Mouse (Mus musculus) cerebellum, adult 18-20 months (tissue): ENCODE data around the gene Bola2.
"Not testable (repeated sequence)": the region's sequence is repeated elsewhere in the genome, so short reads cannot be mapped to it uniquely, and the experiment has no call there.

ENCODE experiments used
- DNase-seq, 2 experiments: peaks; one replicate each; pipeline ENCODE4 v3.0.0; 2021

Gene Bola2

DNA sequence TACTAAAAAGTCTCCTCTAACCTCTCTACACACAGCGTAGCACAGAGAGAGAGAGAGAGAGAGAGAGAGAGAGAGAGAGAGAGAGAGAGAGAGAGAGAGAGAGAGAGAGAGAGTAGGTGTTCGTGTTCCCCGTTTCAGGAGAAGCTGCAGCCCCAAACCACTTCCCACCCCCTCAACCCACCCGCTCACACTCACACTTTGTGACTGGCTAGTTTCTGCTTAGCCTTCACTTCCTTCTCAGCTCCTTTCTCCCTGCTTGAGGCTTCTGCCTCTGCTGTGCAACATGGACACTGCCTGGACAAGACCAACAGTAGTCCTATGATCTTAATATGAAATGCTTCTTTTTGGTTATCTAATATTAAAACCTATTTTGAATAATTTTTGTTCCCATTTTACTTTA is 15.1 kb downstream of the Bola2 start:
- no peak for DNase-seq

- no peak for DNase-seq
These were observed 16.7 kb downstream of the Bola2 start for GRCm38 (mm10) chr7:126711910-126712309.

- DNase-seq, result no peak
These were observed 20.5 kb downstream of the Bola2 start for GRCm38 (mm10) chr7:126715679-126716078.

GRCm38 (mm10) chr7:126717566-126717965 is 22.4 kb downstream of the Bola2 start:
- no peak for DNase-seq

GRCm38 (mm10) chr7:126718787-126719337 is 23.7 kb downstream of the Bola2 start:
- DNase-seq, result no peak

- DNase-seq, result no peak
These were observed 26.4 kb downstream of the Bola2 start for GRCm38 (mm10) chr7:126721635-126722034.

- DNase-seq, result no peak
These were observed 29.9 kb downstream of the Bola2 start for GRCm38 (mm10) chr7:126725077-126725476.

GRCm38 (mm10) chr7:126725667-126726066 is 30.5 kb downstream of the Bola2 start:
- no peak for DNase-seq

DNA sequence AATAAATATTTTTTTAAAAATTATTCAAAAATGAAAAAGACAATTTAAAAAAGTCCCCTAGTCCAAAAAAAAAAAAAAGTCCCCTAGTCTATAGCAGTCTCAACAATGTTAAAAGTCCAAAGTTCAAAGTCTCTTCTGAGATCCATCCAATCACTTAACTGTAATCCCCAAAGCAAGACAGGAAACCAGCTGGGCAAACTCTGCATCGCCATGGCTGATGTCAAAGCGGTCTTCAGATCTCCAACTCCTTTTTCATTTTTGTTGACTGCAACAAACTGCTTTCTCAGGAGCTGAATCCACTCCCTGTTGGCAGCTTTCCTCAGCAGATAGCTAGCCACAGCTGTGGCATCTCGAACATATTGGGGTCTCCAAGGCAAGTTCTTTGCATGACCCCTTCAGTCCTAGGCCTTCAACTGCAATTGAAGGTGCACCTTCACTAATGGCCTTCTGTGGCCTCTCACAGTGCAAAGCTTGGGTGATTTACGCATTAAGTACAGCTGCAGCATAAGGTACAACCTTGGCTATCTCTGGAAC is 35.1 kb downstream of the Bola2 start:
- not testable (repeated sequence) for DNase-seq

DNA sequence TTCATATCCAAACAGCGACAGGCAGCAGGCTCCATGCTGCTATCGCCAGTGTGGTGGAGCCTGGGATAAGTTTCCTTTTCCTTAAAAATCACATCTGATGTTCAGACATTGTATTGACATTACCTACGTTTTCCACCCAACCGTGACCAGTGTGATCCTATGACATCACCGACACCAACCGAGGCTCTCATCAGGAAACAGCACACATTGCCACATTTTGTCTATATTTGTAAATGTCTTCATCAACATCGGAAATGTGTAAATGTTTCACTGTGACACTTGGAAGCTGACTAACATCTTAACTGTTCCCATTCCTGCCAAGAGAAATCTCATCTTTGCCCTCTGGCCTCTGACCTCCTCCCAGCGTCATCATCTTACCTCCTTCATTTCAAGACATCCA is 40.9 kb downstream of the Bola2 start:
- no peak for DNase-seq

DNA sequence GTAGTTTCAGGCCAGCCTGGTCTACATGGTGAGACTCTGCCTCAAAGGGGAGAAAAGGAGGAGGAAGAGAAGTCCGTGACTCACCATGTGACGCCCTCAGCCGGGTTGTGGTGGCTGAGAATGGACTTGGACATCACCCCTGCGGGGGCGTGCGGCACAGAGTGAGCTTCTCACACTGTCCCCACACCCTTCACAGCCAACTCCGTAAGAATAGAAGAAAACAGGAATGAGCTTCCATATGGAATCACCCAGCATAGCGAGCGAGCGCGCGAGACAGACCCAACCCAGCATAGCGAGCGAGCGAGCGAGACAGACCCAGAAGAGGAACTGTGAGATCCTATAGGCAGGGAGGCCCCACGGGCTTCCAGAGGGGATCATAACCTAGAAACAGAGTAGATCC is 44.4 kb downstream of the Bola2 start:
- no peak for DNase-seq

DNA sequence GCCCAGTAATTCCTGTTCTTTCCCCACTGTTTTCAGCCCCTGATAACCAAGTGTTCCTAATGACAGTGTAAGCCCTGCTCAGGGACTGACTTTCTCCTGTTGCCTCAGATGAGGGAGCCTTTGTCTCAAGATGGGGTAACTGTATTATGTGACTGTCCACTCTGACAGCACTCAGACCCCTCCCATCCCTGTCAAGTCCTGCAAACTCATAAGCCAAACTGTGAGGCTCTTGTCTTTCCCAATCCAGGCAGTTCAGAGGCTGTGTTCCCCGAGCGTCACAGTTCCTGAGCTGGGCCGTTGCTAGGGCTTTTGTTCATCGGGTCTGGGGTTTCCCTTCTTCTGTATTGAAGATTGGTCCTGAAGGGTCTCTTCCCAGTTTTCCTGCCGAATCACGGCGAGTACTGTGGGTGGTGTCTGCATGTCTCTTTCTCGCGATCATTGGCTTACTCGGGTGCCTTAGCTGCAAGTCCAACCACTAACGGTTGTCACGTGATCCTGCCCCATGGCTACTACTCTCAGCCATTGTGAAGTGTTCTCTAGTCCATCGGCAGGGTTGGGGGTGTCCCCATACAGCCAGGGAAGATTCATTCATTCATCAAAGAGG is 45.0 kb downstream of the Bola2 start:
- no peak for DNase-seq

GRCm38 (mm10) chr7:126740977-126741376 is 45.8 kb downstream of the Bola2 start:
- no peak for DNase-seq

GRCm38 (mm10) chr7:126741452-126741851 is 46.3 kb downstream of the Bola2 start:
- DNase-seq, result no peak

GRCm38 (mm10) chr7:126741964-126742482 is 46.8 kb downstream of the Bola2 start:
- no peak for DNase-seq

DNA sequence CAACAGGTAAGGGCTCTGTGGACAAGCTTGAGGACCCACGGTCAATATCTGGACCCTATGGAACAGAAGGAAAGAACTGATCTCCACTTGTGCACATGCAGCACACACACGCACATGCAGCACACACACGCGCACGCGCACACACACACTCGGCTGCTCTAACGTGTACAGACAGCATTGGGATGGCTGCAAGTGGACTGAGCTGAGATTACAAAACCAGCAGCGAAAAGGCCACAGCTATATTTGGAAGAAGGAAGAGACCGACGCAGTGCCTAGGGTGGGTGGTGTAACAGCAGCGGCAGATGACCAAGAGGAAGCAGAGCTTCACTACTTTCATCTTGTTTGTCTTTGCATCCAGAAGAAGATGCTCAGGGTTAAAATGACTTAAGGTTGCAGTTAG is 50.9 kb downstream of the Bola2 start:
- DNase-seq, result no peak

DNA sequence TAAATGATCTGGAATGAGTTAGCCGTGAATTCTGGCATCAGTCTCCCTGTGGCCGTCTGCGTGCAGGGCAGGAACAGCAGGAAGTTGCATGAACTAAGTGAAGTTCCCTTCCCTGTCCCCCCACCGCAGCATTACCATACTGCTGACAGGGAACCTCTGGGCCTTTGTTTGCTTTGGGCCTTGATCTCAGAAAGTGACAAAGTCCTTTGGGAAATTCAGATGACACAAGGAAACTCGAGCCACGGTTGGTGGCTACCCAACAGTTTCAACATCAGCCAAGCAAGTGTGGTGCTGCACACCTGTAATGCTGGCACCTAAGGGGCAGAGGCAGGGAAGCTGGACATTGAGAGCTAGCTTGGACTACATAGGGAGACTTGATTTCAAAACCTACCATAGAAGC is 51.6 kb downstream of the Bola2 start:
- no peak for DNase-seq

DNA sequence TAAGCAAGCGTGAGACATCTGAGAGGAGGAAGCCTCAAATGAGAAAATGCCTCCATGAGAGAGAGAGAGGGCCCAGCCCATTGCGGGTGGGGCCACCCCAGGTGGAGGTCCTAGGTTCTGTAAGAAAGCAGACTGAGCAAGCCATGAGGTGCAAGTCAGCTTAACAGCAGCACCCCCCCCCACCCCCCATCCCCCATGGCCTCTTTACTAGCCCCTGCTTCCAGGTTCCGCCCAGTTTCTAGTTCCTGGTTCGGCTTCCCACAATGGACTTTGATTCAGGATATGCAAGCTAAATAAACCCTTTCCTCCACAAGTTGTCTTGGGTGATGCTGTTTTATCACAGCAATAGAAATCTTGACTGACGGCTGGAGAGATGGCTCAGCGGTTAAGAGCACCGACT is 53.6 kb downstream of the Bola2 start:
- no peak for DNase-seq
